Mouse (Mus musculus) midbrain, postnatal 0 days (tissue): ENCODE measurements at regions not wholly inside any gene's neighbourhood (a gene's known extent, or its start where the extent isn't known, plus 50 kb on each side); places are given as distances from the start of the nearest gene placed in this dataset.

Source experiments
- ATAC-seq: fragments of 200-750 bp; cut with Nextera tagmentation; 2 replicates; pipeline ENCODE4 v1.8.0; 2017; ENCODE audit warnings: moderate number of reproducible peaks, mild to moderate bottlenecking, moderate TSS enrichment, moderate library complexity; ENCODE audit not compliant: low FRiP score
- DNase-seq: peaks from one replicate; pipeline ENCODE4 v3.0.0-alpha.2; 2015; ENCODE audit warnings: low spot score
- H3K27ac ChIP-seq: fragments of 300-500 bp; sonication (generic); 2 replicates; pipeline ENCODE4 v1.5.1; 2014; ENCODE audit warnings: low read depth, mild to moderate bottlenecking, low read length, mixed read lengths
- H3K27me3 ChIP-seq: fragments of 300-500 bp; sonication (generic); 2 replicates; pipeline ENCODE4 v1.6.1; 2014; ENCODE audit warnings: low read length, control low read depth, mixed read lengths; ENCODE audit not compliant: insufficient read depth
- H3K36me3 ChIP-seq: fragments of 300-500 bp; sonication (generic); 2 replicates; pipeline ENCODE4 v1.6.1; 2014; ENCODE audit warnings: low read length, control low read depth, mixed read lengths; ENCODE audit not compliant: insufficient read depth
- H3K4me1 ChIP-seq: fragments of 300-500 bp; sonication (generic); 2 replicates; pipeline ENCODE4 v1.6.1; 2014; ENCODE audit warnings: mild to moderate bottlenecking, control low read depth, antibody characterized with exemption, low read length, mixed read lengths; ENCODE audit not compliant: insufficient read depth
- H3K4me2 ChIP-seq: fragments of 300-500 bp; sonication (generic); 2 replicates; pipeline ENCODE4 v1.6.1; 2014; ENCODE audit warnings: low read depth, mild to moderate bottlenecking, low read length, mixed read lengths; ENCODE audit not compliant: poor library complexity, severe bottlenecking
- H3K4me3 ChIP-seq: fragments of 300-500 bp; sonication (generic); 2 replicates; pipeline ENCODE4 v1.5.1; 2014; ENCODE audit warnings: low read depth, mild to moderate bottlenecking, low read length, moderate library complexity
- H3K9ac ChIP-seq: fragments of 300-500 bp; sonication (generic); replicated peaks from 2 replicates; pipeline ENCODE4 v1.6.1; 2014; ENCODE audit warnings: mild to moderate bottlenecking, low read length, moderate library complexity, mixed read lengths; ENCODE audit not compliant: poor library complexity, severe bottlenecking
- H3K9me3 ChIP-seq: fragments of 300-500 bp; sonication (generic); 2 replicates; pipeline ENCODE4 v1.6.1; 2016; ENCODE audit warnings: low read length, control low read depth
- CTCF ChIP-seq: IDR thresholded peaks from 2 replicates; pipeline ENCODE4 v1.5.1; 2016; ENCODE audit warnings: antibody characterized with exemption, mild to moderate bottlenecking
- WGBS: fragments of 180-500 bp; shearing (Covaris S2); extraction: QIAGEN DNeasy Blood & Tissue Kit; methylation state at CpG from one replicate; pipeline ENCODE4 v1.1.7; 2014; 5-methylcytosine and 5-hydroxymethylcytosine counted together

GRCm38 (mm10) chr8:27677143-27678106 lies 230.0 kb downstream of the Poteg start:
- peak; percentile 74 for DNase-seq
- Histone ChIP-seq H3K4me1 (peaks cover 7% of the 10 kb centered on the region; the same call in 1 of the 2 replicates), H3K9me3 (no peaks in the 10 kb centered on the region), H3K4me3 (no peak overlapping the region), H3K27me3 (no peaks in the 10 kb centered on the region), H3K27ac (0 out of 2 replicates have a peak overlapping the region, but pooled peaks have one; percentile 26), H3K9ac (no peak overlapping the region), H3K4me2 (no peak overlapping the region), H3K36me3 (no peaks in the 10 kb centered on the region)
- peak; percentile 91 for TF ChIP-seq CTCF
- 31% methylated on average over 13 of the region's 13 CpGs for WGBS
- peak; percentile 54; the same call in 1 of the 2 replicates for ATAC-seq

- Histone ChIP-seq H3K36me3 (no peaks in the 10 kb centered on the region), H3K27me3 (no peaks in the 10 kb centered on the region), H3K9ac (no peak overlapping the region), H3K4me3 (no peak overlapping the region), H3K4me1 (peaks cover 7% of the 10 kb centered on the region; the same call in 1 of the 2 replicates), H3K4me2 (no peak overlapping the region), H3K27ac (no peak overlapping the region), H3K9me3 (no peaks in the 10 kb centered on the region)
- TF ChIP-seq CTCF, result peak; percentile 86
- peak; percentile 87 for DNase-seq
- 2% methylated on average over 2 of the region's 2 CpGs for WGBS
- peak; percentile 68; the same call in 1 of the 2 replicates for ATAC-seq
Observed at GRCm38 (mm10) chr8:27679164-27679563, 231.7 kb downstream of the Poteg start.

GRCm38 (mm10) chr8:27721988-27722387 lies 274.5 kb downstream of the Poteg start:
- no peak overlapping the region for H3K9ac ChIP-seq
- H3K4me1 ChIP-seq, result no peaks in the 10 kb centered on the region
- WGBS, result 41% methylated on average over 6 of the region's 6 CpGs
- ATAC-seq, result no peak
- H3K27ac ChIP-seq, result no peak overlapping the region
- H3K27me3 ChIP-seq, result no peaks in the 10 kb centered on the region
- H3K36me3 ChIP-seq, result no peaks in the 10 kb centered on the region
- no peak for TF ChIP-seq CTCF
- DNase-seq, result peak; percentile 53
- H3K9me3 ChIP-seq, result no peaks in the 10 kb centered on the region
- H3K4me2 ChIP-seq, result no peak overlapping the region
- H3K4me3 ChIP-seq, result no peak overlapping the region

GRCm38 (mm10) chr8:27770296-27770695 lies 322.8 kb downstream of the Poteg start:
- 50% methylated on average over 6 of the region's 6 CpGs for WGBS
- Histone ChIP-seq H3K4me3 (no peak overlapping the region), H3K9ac (no peak overlapping the region), H3K4me1 (no peaks in the 10 kb centered on the region), H3K27ac (no peak overlapping the region), H3K4me2 (no peak overlapping the region), H3K27me3 (no peaks in the 10 kb centered on the region), H3K9me3 (no peaks in the 10 kb centered on the region), H3K36me3 (no peaks in the 10 kb centered on the region)
- ATAC-seq (no peak), DNase-seq (peak; percentile 33)
- TF ChIP-seq CTCF, result no peak

- Histone ChIP-seq H3K27me3 (no peaks in the 10 kb centered on the region), H3K9ac (no peak overlapping the region), H3K4me3 (no peak overlapping the region), H3K36me3 (no peaks in the 10 kb centered on the region), H3K4me2 (no peak overlapping the region), H3K4me1 (no peaks in the 10 kb centered on the region), H3K27ac (no peak overlapping the region), H3K9me3 (no peaks in the 10 kb centered on the region)
- DNase-seq, result peak; percentile 8
- no peak for TF ChIP-seq CTCF
- ATAC-seq, result no peak
- 21% methylated on average over 8 of the region's 8 CpGs for WGBS
Observed at GRCm38 (mm10) chr8:27770803-27771202, 323.3 kb downstream of the Poteg start.

GRCm38 (mm10) chr8:27771250-27771649 lies 323.8 kb downstream of the Poteg start:
- Histone ChIP-seq H3K9me3 (no peaks in the 10 kb centered on the region), H3K9ac (no peak overlapping the region), H3K4me1 (no peaks in the 10 kb centered on the region), H3K27me3 (no peaks in the 10 kb centered on the region), H3K4me3 (no peak overlapping the region), H3K36me3 (no peaks in the 10 kb centered on the region), H3K27ac (no peak overlapping the region), H3K4me2 (no peak overlapping the region)
- DNase-seq, result no peak
- TF ChIP-seq CTCF, result no peak
- no peak for ATAC-seq
